Mouse (Mus musculus) mouse embryonic stem cell (cell line): ENCODE results near the gene Gm28038.

Experiments
- in situ Hi-C, 2 experiments: fragments of 300-500 bp; cut with MboI; formaldehyde crosslinking; loops; 1 replicate in 1 of 2; 3 replicates in 1 of 2; pipeline ENCODE4 v1.14.3; 2019 to 2020; ENCODE audit warnings: low sequenced_read_pairs in 2 of 2, low pct_unique_long_range_greater_than_20kb in 1 of 2, mixed read lengths in 1 of 2; ENCODE audit not compliant: unreplicated experiment in 1 of 2

The Gm28038 gene

DNA sequence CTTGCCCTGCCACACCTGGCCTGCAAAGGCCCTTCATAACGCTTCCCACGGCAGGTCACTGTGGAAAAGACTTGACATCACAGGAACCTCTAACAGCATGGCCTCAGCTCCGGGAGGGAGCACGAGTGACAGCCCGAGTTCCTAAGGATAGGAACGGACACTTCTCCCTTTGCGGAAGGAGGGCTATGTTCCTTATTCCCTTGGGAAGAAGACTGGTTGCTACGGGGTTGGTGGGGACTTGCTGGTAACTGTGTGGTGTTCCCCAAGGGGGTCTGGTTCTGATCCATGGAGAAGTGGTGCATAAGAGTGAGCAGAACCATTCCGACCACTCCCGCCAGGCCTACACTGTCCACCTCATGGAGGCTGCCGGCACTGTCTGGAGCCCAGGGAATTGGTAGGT lies at the start of gene Gm28038:
Gene Gm28038, plus strand, starts transcription at position 301 of the 400 bp plus-strand sequence.
- in situ Hi-C loops: loop anchor here in 1 of 2 experiments (5.0 kb wide), 1 partner anchor 88 kb away; no protein-coding TSS in a partner anchor

- in situ Hi-C loops: no loop called here
These were observed 45.2 kb upstream of the Gm28038 start for GRCm38 (mm10) chr2:30235593-30235992.

GRCm38 (mm10) chr2:30236426-30237198 lies 44.2 kb upstream of the Gm28038 start:
- in situ Hi-C loops: no loop called here

- in situ Hi-C loops: no loop called here
These were observed 43.5 kb upstream of the Gm28038 start, which contains the start of gene Lrrc8a for GRCm38 (mm10) chr2:30237199-30237880. Lrrc8a (plus strand) TSS chr2:30237715.

DNA sequence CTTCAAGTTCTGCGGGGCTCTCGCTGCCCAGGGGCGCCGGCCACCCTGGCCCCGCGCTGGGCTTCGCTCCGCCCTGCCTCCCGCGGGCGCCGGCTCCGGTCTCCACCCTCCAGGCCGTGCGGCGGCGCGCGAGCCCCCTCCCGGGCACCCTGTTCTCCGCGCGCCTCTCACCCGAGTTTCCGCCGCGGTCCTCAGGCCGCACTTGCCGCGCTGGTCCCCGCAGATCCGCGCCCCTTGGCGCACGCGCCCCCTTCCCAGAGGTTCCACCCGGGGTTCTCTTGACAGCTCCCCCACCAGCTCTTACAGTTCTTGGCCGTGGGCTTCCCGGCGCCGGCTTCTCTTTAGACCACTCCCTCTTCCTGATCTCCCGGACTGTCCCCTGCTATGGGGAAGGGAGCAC lies 43.0 kb upstream of the Gm28038 start:
- in situ Hi-C loops: no loop called here

- in situ Hi-C loops: no loop called here
These were observed 41.9 kb upstream of the Gm28038 start for GRCm38 (mm10) chr2:30238906-30239465.

DNA sequence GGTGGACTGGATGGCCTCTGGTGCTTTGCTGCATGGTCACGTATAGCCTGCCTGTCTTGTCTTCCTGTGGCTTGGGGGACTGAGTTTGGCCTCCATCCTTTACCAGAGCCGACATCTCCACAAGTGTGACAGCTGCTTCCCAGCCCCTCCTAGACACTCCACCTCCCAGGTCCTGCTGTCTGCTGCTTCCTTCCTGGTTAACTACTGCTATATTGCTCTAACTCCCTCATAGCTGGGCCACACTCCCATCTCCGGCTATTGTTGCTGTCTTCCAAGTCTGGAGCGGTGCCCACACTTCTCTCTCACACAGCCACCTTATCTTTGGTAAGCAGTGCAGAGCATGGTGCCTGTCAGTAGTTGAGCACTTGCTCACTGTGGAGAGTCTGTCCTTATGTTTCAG lies 41.1 kb upstream of the Gm28038 start:
- in situ Hi-C loops: loop anchor here in 1 of 2 experiments (5.0 kb wide), 1 partner anchor 32 kb away; the partner anchor contains the start of gene Kyat1

DNA sequence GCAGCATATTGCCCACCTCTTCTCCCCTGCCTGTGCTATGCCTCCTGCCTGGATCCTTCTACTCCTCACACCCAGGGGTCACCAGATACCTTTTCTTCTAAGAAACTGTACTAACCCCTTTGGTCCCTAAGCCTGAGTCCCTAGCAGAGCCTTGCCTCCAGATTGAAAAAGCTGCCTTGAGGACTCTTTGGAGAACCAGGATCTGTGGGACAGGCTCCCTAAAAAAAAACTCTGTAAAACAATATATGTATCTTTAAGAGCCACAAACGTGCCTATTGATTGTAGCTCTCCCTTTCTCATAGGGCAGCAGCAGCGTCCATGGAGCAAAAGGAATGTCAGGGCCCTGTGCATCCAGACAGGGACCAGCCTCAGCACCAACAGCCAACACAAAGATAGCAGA lies 40.6 kb upstream of the Gm28038 start, which contains the start of gene Gm28035:
Gene Gm28035, plus strand, starts transcription at position 301 of the 400 bp plus-strand sequence.
- in situ Hi-C loops: loop anchor here in 1 of 2 experiments (5.0 kb wide), 1 partner anchor 33 kb away; the partner anchor contains the start of gene Kyat1

GRCm38 (mm10) chr2:30242509-30242908 lies 38.3 kb upstream of the Gm28038 start:
- in situ Hi-C loops: loop anchor here in 1 of 2 experiments (5.0 kb wide), 1 partner anchor 35 kb away; the partner anchor contains the start of gene Kyat1

GRCm38 (mm10) chr2:30243391-30243790 lies 37.5 kb upstream of the Gm28038 start:
- in situ Hi-C loops: loop anchor here in 1 of 2 experiments (5.0 kb wide), 1 partner anchor 36 kb away; the partner anchor contains the start of gene Kyat1

DNA sequence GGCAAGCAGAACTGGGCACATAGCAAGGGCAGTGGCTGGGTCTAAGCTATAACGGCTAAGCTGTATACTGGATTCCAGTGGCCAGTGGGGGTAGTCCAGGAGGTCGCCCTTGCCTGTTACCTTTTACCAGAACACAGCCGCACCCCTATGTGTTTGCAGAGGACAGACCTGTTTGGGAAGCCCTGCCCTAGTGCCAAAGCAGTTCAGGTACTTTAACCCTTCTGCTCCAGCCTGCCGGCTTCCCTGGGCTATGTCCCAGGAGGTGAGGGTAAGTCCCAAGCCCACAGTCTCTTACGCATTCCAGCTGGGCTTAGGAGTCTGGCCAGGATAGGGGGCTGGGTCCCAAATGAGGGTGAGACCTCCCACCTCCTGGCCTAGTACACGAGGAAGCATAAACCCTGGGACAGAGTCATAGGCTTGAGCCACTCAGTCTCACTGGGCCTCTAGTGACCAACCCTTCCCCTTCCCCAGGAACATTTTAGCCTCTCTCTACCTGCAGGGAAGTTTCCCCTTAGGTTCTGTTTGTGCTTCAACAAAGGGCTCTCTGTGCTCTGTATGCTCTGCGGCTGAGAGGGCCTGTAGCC lies 36.2 kb upstream of the Gm28038 start:
- in situ Hi-C loops: loop anchor here in 1 of 2 experiments (5.0 kb wide), 1 partner anchor 37 kb away; the partner anchor contains the start of gene Kyat1

GRCm38 (mm10) chr2:30247036-30247435 lies 33.8 kb upstream of the Gm28038 start:
- in situ Hi-C loops: no loop called here

DNA sequence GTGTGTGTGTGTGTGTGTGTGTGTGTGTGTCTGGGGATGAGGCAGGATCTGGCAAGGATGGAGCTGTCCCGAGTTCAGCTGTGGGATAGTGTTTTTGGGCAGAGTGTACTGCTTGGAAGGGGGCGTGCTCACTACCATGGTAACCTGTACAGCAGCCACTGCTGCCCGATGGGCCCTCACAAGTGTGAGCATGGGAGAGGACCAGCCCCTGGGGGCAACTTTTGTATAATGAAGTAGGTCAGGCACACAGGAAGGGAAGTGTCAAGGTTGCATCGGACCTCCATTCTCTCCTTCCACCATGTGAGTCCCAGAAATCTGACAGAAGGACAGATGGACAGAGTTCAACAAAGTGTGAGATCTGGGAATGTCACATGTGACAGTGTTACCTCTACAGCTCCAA lies 33.2 kb upstream of the Gm28038 start:
- in situ Hi-C loops: no loop called here

DNA sequence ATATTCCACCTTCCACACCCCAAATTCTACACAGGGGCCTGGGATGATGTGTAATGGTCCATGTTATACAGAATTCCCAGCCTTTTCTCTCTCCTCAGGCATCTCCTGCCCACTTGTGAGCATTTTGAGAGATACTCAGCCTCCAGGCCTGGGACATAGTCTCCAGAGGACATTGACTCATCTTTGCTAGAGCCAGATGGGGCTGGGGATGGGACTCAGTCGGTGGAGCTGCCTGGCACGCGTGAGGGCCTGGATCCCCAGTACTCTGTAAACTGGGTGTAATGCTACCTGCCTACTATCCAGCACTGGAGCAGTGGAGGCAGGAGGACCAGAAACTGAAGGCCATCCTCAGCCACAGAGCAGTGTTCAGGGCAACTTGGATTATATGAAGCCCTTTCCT lies 31.7 kb upstream of the Gm28038 start:
- in situ Hi-C loops: no loop called here

DNA sequence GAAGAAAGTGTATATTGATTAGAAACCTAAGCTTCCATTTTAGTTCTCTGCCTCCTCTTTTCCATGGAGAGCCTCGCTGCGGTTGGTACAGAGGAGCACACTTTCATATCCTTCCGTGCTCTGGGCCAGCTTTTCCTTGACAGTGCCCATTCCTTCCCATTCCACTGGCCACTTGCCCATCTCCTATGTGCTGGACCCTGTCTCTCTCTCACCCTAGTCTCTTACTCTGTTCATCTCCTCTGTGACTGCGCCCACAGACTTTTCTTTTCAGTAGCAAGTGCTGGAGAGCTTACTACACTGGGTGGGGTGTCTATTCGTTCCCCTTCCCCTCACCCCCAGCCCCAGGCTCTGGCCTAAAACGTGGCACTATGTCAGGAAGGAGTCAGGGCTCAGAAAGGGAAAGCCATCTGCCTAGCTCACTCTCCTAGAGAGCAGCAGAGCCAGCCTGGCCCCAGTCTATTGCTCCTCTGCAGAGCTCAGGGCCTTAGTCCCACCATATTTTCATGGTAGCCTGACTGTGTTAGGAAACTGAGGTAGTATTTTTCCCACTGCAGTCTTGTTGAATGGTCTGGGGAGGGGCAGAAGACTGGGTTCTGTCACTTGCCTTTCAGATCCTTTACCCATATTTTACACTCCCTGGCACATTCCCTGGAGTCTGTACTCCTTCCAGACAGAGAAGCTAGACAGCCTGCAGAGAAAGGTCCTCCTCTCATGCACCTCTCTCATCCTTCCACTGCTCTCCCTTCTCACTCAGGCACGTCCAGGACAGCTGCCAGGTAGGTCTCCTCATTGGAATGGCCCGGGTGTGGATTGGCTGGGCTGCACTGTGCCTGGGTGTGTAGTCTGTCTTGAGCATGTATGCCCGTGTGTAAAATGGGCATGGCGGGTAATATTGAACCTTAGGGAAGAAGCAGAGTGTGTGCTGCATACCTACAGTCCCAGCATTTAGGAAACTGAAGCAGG lies 30.4 kb upstream of the Gm28038 start:
- in situ Hi-C loops: no loop called here

DNA sequence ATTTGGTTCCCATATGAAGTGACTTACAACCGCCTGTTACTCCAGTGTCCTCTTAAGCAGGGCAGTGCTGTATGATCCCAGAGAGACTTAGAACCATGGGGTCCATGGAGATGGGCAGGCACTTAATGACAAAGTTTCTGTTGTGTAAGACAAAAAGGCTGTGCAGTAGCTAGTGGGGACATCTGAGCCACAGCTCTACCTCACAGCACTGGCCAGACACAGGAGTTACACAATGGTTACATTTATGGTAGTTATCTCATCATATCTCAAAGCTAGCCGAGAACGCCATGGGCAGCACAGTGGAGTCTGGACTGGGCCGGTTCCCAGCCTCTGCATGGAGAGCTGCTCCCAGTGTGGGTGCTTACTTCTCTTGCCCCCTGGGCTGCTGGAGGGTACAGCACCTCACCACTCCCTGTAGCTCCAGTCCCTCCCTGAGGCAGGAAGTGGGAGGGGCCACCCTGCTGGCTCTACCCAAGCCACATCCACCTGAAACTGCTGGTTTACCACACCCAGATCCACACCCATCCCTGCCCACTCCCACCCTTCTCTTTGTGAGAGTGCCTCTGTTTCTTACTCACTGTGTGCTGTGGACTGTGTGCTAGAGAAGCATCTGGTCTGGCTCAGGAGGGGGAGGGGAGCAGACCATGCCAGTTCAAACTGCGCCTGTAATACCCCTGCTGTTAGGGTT lies 29.3 kb upstream of the Gm28038 start:
- in situ Hi-C loops: no loop called here

DNA sequence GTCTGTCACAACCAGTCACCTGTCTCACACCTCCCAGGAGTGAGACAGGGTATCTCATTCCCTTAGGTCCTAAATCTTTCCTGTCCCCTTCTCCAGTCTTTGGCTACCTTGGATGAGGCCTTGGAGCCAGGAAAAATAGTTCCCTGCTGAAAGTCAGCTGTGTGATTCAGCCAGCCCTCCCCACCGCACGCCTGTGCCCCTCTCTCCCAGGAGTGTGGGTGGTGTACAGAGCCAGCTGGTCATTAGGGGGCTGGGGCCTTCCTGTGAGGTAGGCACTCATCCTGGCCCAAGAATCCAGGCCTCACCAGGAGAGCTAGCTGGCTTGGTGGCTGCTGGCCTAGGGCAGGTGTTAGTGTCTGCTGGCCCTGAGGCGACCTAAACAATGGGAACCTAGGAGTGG lies 28.3 kb upstream of the Gm28038 start:
- in situ Hi-C loops: no loop called here
